Mouse (Mus musculus) cerebellum, adult 11 months (tissue): Measurements from ENCODE around the gene Atp8a1.

Source experiments
- DNase-seq: peaks from one replicate; pipeline ENCODE4 v3.0.0; 2022

The Atp8a1 gene

GRCm38 (mm10) chr5:67669436-67669896 is 177.8 kb downstream of the Atp8a1 start:
- peak; percentile 11 for DNase-seq

- no peak for DNase-seq
Observed at GRCm38 (mm10) chr5:67662715-67663114, 184.5 kb downstream of the Atp8a1 start.

DNA sequence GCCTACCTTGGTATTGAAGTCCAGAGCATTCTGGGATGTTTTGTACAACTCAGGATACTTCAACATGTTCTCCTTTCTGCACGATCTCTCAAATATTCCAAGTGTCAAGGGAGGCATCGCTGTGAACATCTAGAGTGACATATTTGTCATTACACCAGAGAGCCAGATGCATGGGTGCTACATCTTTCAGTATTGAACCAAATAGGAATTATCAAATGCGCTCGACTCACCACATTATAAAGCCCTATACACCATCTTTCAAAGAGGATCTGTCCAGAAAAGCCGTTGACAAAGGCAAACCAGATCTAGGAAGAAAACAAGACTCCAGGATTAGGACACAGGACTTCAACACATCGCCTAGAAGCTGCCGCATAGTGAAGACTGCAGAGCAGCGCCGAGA is 187.4 kb downstream of the Atp8a1 start:
- DNase-seq: no peak

GRCm38 (mm10) chr5:67656821-67657259 is 190.4 kb downstream of the Atp8a1 start:
- DNase-seq: no peak

DNA sequence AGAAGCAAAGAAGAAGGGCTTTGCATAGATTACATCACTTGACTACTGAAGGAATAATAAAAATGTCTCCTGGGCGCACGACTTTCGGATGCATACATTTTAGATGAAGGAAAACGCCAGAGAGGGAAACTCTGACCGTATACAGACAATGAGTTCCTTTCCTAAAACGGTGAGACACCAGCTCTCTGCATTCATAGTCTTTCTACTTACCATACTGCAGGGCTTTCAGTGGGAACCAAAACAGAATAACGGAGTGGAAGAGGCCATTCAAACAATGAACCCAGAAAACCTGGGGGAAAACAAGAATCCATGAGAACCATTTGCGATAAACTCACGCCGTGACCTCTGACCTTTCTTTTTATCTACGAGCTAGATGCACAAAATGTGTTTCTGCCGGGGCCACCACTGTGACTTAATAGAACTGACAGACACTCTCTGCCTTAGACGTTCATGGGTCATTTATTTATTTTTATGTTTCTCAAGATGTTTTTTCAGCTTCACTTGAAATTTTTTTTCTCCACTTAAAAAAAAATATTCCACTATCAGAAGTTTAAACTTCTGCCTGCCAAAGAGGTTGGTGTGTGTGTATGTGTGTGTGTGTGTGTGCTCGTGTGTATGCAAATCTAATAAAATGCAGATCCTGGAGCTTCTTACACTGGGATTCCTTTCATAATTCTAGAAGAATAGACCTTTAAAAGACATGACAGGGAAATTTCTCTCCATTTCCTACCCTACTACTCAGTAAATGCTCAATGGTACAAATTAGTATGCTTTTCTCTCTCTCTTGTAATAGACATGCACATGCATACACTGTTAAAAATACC is 191.3 kb downstream of the Atp8a1 start:
- no peak for DNase-seq

GRCm38 (mm10) chr5:67654572-67654971 is 192.7 kb downstream of the Atp8a1 start:
- no peak for DNase-seq

GRCm38 (mm10) chr5:67653543-67653942 is 193.7 kb downstream of the Atp8a1 start:
- no peak for DNase-seq

- no peak for DNase-seq
Observed at GRCm38 (mm10) chr5:67652468-67652867, 194.8 kb downstream of the Atp8a1 start.

DNA sequence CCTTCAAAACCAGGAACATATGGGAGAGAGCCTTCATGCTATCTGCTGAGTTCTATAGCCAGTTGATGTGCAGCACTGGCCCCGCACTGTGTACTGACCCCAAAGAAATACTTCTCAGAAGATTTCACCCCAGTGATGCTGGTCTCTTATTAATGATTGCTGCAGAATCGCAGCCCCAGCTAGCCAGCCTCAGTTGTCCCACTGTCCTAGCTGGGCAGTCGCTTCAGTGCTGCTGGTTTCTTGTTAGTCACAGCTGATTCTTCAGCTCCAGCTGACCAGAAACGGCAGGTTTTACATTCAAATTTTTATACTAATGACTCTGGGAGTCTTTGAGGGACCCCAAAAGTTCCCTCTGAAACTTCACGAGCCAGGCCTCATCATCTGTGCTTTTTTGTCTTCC is 197.2 kb downstream of the Atp8a1 start:
- no peak for DNase-seq

GRCm38 (mm10) chr5:67649156-67649555 is 198.1 kb downstream of the Atp8a1 start:
- DNase-seq: no peak

GRCm38 (mm10) chr5:67647568-67647967 is 199.7 kb downstream of the Atp8a1 start:
- no peak for DNase-seq

GRCm38 (mm10) chr5:67646756-67647529 is 200.3 kb downstream of the Atp8a1 start:
- DNase-seq: no peak

- no peak for DNase-seq
Observed at GRCm38 (mm10) chr5:67643537-67644255, 203.5 kb downstream of the Atp8a1 start.

DNA sequence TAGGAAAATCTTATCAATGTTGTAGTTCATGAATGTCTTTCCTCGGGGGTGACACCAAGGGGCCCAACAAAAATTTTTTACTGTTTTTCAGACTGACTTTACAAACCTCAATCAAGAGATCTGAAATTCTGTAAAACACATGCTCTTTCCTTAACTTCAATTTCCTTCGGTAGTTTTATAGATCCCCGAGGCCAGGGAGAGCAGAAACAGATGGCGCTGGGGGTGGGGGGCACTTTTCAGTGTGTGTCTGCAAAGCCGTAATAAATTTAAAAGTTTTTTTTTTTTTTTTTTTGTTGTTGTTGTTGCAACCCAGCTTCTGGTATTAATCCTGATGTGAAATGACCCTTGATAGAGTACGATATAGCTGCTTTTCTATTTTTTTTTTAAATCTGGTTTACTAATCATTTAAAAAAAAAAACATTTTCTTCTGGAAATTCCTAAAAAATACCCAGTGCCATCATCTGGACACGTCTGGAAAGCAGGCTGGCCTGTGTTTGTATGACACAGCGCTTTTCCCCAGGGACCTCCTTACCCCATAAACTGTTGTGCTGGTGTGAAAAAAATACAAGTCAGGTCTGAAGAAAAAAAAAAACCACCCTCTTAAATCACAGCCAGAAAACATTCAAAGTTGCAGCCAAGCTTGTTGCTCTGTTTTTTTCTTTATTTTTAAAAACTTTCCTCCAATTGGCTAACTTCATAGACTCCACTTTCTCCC is 205.7 kb downstream of the Atp8a1 start:
- DNase-seq: no peak

DNA sequence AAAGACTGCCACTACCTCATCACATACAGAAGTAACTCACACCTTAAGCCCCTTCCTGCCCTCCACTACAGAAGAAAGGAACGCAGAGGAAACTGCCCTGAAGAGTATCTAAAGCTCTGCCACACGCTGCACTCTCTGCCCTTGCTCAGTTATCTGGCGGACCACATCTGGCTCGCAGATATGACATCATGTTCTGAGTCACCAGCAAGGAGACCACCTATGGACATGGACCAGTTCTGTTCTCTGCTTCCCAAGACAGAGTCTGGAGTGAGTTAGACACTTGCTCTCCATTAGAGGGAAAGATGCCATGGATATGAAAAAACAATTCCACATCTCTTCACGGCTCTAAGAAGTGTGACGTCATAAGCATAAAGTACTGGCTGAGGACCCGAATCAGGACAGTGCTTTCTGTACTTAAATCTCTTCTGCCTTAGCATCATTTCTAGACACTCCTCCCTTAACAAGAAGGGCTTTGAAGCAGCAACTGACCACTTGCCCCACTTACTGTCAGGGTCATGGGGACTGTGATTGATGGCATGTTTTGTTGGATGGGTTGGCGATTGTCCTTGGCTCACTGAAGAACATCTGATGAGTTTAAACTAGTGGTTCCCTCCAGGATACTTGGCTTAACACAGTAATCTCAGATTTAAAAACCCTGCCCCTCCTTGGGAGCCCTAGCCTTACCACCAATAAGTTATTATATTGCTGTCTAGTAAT is 206.5 kb downstream of the Atp8a1 start:
- DNase-seq: no peak

- DNase-seq: no peak
Observed at GRCm38 (mm10) chr5:67634339-67634738, 212.9 kb downstream of the Atp8a1 start.

GRCm38 (mm10) chr5:67633831-67634268 is 213.4 kb downstream of the Atp8a1 start:
- DNase-seq: no peak

GRCm38 (mm10) chr5:67633138-67633782 is 214.0 kb downstream of the Atp8a1 start:
- DNase-seq: no peak

DNA sequence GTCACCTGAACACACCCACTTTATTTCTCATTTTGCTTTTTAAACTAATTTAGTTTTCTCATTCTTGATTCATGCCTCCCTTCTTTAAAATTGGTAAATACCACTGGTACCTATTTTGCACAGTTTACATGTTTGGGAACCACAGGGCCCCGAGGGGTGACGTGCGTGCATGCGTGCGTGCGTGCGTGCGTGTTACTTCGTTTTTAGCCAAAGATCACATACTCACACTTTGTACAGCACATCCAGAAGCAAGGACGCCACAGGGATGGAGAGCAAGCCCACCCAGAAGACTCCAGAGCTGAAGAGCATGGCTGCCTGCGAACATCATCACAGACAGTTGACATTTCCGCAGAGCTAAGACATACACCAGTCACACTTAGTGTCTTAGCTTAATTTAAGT is 216.0 kb downstream of the Atp8a1 start:
- DNase-seq: no peak

- DNase-seq: no peak
Observed at GRCm38 (mm10) chr5:67629861-67630260, 217.4 kb downstream of the Atp8a1 start.

DNA sequence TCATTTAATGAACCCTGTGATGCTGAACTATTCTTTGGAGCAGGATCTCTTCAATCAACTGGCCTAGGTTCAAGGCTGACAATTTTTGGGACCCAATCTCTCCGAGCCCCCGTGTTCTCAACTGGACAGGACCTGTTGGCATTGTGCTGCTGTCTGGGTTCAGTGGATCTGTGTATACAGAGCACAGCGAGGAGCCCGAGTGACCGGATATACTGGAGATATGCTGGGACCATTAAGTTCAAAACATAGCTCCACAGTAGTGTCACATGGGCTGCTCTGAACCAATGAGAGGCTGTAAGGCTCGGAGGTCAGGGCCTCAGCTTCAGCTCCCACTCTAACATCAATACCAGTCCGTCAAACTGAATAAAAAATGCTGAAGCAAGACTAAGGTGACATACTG is 217.8 kb downstream of the Atp8a1 start:
- no peak for DNase-seq
